Mouse (Mus musculus) left cerebral cortex, postnatal 36 days (tissue): ENCODE results near the gene Chid1. TPM values are rescaled to one million over a fixed set of nuclear protein-coding genes. Genes with fewer than 3 reads are reported as not detected.
A peak's percentile ranks its signal among the peaks of the same experiment; 100 is the strongest.

Experiments used
- DNase-seq, 2 experiments: peaks; one replicate each; pipeline ENCODE4 v3.0.0; 2021 to 2022; ENCODE audit warnings: low spot score in 2 of 2, mixed read lengths in 1 of 2
- intact Hi-C: fragments of 180-260 bp; cut with DNase I; formaldehyde crosslinking; loops from one replicate; pipeline ENCODE4 v1.15.1; 2025
- total RNA-seq, 2 experiments: library from RNA; stranded (reverse); gene quantifications; 2 replicates each; pipeline ENCODE4 v1.2.3; 2021

Chid1 gene
- total RNA-seq, 2 experiments from 2014 or later, result 67.2 to 68.4 TPM

GRCm38 (mm10) chr7:141483114-141483653 is 56.5 kb downstream of the Chid1 start:
- intact Hi-C loops, result loop anchor here (5.0 kb wide), 1 partner anchor 184 kb away; no protein-coding TSS in a partner anchor

GRCm38 (mm10) chr7:141482531-141483024 is 57.1 kb downstream of the Chid1 start:
- no peak for DNase-seq
- intact Hi-C loops, result loop anchor here (5.0 kb wide), 1 partner anchor 185 kb away; no protein-coding TSS in a partner anchor

More at GRCm38 (mm10) chr7:141483114-141483653, 56.5 kb downstream of the Chid1 start:
- DNase-seq, result no peak

- DNase-seq, result peak; percentile 51 to 67
- intact Hi-C loops, result loop anchor here (2.0 to 5.0 kb wide), 2 partner anchors 43 to 186 kb away; no protein-coding TSS in a partner anchor
Measured at GRCm38 (mm10) chr7:141481498-141482401, 57.9 kb downstream of the Chid1 start.

GRCm38 (mm10) chr7:141480842-141481497 is 58.7 kb downstream of the Chid1 start:
- intact Hi-C loops, result loop anchor here (2.0 to 5.0 kb wide), 2 partner anchors 44 to 186 kb away; no protein-coding TSS in a partner anchor
- DNase-seq, result peak; percentile 69 to 77

- intact Hi-C loops, result no loop called here
- no peak for DNase-seq
Measured at GRCm38 (mm10) chr7:141478270-141478748, 61.3 kb downstream of the Chid1 start.

- DNase-seq, result no peak
- intact Hi-C loops, result no loop called here
Measured at GRCm38 (mm10) chr7:141477578-141478269, 61.9 kb downstream of the Chid1 start.

GRCm38 (mm10) chr7:141476981-141477370 is 62.7 kb downstream of the Chid1 start:
- intact Hi-C loops, result no loop called here
- no peak for DNase-seq

- intact Hi-C loops, result no loop called here
- DNase-seq, result peak; percentile 35 to 52
Measured at GRCm38 (mm10) chr7:141476226-141476980, 63.3 kb downstream of the Chid1 start.

- intact Hi-C loops, result no loop called here
- no peak for DNase-seq
Measured at GRCm38 (mm10) chr7:141475805-141476158, 63.9 kb downstream of the Chid1 start.

GRCm38 (mm10) chr7:141475011-141475804 is 64.4 kb downstream of the Chid1 start, which contains the start of the genes Polr2l and Tspan4:
Gene Polr2l (minus strand): TSS chr7:141475132.
Gene Tspan4 (plus strand): TSS chr7:141475240.
- DNase-seq, result peak; percentile 87
- intact Hi-C loops, result no loop called here

- intact Hi-C loops, result no loop called here
- DNase-seq, result no peak
Measured at GRCm38 (mm10) chr7:141474160-141474559, 65.5 kb downstream of the Chid1 start.

- intact Hi-C loops, result no loop called here
- DNase-seq, result no peak
Measured at GRCm38 (mm10) chr7:141472763-141473162, 66.9 kb downstream of the Chid1 start.

GRCm38 (mm10) chr7:141472226-141472625 is 67.4 kb downstream of the Chid1 start:
- no peak for DNase-seq
- intact Hi-C loops, result no loop called here

- no peak for DNase-seq
- intact Hi-C loops, result no loop called here
Measured at GRCm38 (mm10) chr7:141471236-141471635, 68.4 kb downstream of the Chid1 start.

- DNase-seq, result no peak
- intact Hi-C loops, result no loop called here
Measured at GRCm38 (mm10) chr7:141470637-141470944, 69.1 kb downstream of the Chid1 start.

GRCm38 (mm10) chr7:141469901-141470636 is 69.6 kb downstream of the Chid1 start:
- intact Hi-C loops, result no loop called here

GRCm38 (mm10) chr7:141469352-141469751 is 70.3 kb downstream of the Chid1 start:
- no peak for DNase-seq
- intact Hi-C loops, result no loop called here

More at GRCm38 (mm10) chr7:141469901-141470636, 69.6 kb downstream of the Chid1 start:
- DNase-seq, result no peak
